Mouse (Mus musculus): ENCODE data around the gene Aprt.
"Not testable (repeated sequence)": the region's sequence is repeated elsewhere in the genome, so short reads cannot be mapped to it uniquely, and the experiment has no call there.

The Aprt gene

DNA sequence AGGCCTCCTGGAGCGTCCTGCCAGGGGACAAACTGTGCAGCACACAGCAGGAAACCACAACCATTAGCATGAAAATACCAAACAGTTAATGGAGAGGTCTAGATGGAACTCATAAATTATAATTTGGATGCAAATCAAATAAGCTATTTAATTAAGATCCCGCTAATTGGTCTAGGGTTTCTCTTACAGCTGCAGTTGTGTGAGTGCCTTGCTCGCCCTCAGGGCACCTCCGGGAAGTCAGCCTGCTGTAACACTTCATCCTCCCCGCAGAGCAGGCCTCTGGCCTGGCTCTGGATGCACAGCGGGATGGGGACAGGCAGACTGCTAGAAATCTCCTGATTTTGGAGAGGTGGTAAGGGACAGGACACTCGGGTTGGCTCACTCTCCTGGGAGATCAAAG lies 9.5 kb upstream of the Aprt start:
- no peak for DNase-seq (ENCODE audit: low spot score in 2 of 2)

GRCm38 (mm10) chr8:122585411-122585891 lies 8.7 kb upstream of the Aprt start:
- DNase-seq (ENCODE audit: low spot score in 2 of 2) = no peak

GRCm38 (mm10) chr8:122584981-122585380 lies 8.3 kb upstream of the Aprt start:
- no peak for DNase-seq (ENCODE audit: low spot score in 2 of 2)

- DNase-seq (ENCODE audit: low spot score in 2 of 2) = no peak
Measured at GRCm38 (mm10) chr8:122580926-122581325, 4.2 kb upstream of the Aprt start.

DNA sequence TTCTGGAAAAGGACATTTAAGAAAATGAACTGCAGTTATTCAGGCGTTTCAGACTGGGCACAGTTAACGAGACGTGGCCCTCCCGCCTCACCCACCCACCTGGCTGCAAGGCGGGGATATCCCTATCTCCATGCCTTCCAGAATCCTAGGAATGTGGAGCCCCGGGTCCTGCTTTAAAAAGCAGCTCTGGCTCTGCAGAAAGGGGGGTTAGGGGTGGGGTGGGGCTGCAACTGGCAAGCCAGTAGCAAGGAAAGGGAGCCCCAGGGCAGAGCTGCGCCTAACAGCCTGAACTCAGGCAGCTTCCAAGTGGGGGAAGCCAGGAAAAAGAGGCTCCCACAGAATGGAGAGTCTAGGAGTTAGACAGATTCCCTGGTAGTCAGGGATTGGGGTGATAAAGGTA lies 2.5 kb upstream of the Aprt start:
- no peak for DNase-seq (ENCODE audit: low spot score in 2 of 2)

- no peak for DNase-seq (ENCODE audit: low spot score in 2 of 2)
Measured at GRCm38 (mm10) chr8:122577116-122577515, 407 bp upstream of the Aprt start.

DNA sequence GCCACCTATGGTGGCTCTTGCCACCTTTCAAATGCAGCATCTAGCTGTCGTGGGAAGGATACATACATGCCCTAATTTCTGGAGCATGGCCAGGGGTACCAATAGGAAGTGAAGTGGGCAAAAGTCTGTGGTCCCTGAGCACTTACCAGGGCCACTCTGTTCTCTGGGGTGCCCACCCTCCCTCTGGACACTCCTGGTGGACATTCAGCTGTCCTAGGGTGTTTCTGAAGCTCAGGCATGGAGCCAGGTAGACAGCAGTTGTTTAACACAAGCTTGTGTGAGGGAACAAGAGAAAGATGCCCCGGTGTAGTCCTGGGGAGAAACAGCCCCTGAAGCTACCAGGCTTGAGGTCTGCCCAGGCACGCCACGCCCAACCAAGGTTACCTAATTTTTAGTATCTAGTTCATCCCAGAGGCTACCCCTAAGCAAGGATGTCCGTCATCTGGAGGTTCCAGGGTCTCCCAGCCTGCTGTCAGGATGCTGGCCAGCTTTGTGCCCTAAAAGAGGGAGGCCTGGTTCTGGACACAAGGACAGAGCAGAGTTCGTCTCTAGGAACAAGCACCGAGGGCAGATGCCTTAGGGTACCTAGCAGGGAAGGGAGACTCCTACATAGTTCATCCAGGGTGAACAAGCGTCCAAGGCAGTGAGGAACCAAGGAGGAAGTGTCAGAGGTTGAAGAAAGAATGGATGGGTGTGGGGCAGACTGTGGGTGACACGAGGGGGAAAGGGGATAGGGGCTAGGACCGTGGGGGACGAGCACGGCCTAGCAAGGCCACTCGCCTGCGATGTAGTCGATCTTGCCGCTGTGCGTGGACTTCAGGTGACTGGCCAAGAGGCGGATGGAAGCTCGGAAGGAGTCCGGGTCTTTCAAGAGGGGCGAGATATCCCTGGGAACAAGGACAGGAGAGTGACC lies 718 bp downstream of the Aprt start:
- DNase-seq (ENCODE audit: low spot score in 2 of 2) = peak in 1 of 2 experiments; percentile 14

- DNase-seq (ENCODE audit: low spot score in 2 of 2) = no peak
Measured at GRCm38 (mm10) chr8:122575286-122575685, 1.4 kb downstream of the Aprt start.

GRCm38 (mm10) chr8:122574667-122575251 lies 1.9 kb downstream of the Aprt start:
- no peak for DNase-seq (ENCODE audit: low spot score in 2 of 2)

DNA sequence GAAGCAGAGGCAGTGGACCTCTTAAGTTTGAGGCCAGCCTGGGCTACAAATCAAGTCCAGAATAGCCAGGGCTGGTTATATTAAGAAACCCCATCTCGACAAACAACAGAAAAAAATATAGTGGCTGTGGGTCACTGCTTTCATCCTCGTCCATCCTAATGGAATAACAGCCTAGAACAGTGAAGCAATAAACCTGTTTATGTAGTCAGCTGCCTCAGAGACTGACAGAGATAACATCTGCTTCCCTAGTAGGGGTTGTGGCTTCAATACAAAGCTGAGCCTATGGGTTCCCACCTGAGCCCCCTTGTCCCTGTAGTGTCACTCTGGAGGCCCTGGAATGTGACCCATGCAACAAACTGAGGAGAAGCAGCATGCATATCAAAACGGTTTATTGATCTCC lies 2.4 kb downstream of the Aprt start:
- DNase-seq (ENCODE audit: low spot score in 2 of 2) = no peak

DNA sequence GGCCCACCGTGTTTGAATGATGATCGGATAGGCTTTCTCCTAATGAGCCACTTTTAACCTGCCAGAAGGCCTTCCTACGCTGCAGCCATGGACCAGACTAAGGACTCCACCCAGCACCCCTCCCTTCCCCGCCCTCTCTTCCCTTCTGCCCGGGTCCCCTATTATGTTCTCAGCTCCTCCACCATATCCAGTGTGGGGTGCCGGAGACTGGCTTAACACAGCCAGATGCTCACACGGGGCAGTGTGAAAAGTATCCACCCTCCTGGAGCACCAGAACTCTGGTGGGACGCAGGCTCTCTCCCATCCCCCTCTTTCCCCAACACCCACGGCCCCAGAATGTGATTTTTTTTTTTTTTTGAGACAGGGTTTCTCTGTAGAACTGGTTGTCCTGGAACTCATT lies 3.1 kb downstream of the Aprt start:
- no peak for DNase-seq (ENCODE audit: low spot score in 2 of 2)

DNA sequence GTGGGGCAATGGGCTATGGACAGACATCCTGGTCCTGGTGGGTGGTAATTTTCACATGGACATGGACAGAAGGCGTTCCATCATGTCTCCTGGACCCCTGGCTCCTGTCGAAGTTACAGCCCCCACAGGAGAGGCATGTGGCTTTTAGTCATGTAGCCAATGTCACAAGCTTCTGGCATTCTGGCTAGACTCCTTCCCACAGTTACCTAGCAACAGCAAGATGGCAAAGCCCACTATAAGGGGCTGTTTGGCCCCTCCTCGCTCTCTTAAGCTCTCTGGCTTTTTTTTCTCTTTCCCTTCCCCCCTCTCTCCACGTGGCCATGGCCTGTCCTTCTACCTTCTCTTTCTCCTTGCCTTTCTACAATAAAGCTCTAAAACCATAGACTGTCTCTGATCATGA lies 3.5 kb downstream of the Aprt start:
- DNase-seq (ENCODE audit: low spot score in 2 of 2) = not testable (repeated sequence)

GRCm38 (mm10) chr8:122572751-122573150 lies 4.0 kb downstream of the Aprt start:
- DNase-seq (ENCODE audit: low spot score in 2 of 2) = no peak

- no peak for DNase-seq (ENCODE audit: low spot score in 2 of 2)
Measured at GRCm38 (mm10) chr8:122571750-122572267, 4.9 kb downstream of the Aprt start.

GRCm38 (mm10) chr8:122571153-122571552 lies 5.6 kb downstream of the Aprt start:
- DNase-seq (ENCODE audit: low spot score in 2 of 2) = no peak

- DNase-seq (ENCODE audit: low spot score in 2 of 2) = no peak
Measured at GRCm38 (mm10) chr8:122569996-122570395, 6.7 kb downstream of the Aprt start.

GRCm38 (mm10) chr8:122569329-122569728 lies 7.4 kb downstream of the Aprt start:
- DNase-seq (ENCODE audit: low spot score in 2 of 2) = no peak

DNA sequence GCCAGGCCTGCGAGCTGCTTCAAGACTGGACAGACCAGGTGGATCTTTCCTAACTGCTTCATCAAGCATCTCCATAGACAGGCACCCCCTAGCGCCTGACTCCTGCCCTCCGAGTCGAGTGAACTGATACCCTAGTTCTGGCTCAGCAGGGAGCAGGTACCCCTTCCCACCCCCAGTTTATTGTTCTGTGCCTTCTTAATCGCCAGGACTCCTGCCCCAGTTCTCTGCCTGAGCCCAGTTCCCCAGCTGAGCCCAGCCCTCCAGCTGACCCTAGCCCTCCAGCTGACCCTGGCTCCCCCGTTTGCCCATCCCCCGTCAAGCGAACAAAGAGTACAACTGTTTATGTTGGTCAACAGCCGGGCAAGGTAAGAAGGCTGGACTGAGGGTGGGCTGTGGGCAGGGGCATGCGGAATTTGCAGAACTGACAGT lies 7.8 kb downstream of the Aprt start:
- DNase-seq (ENCODE audit: low spot score in 2 of 2) = no peak

DNA sequence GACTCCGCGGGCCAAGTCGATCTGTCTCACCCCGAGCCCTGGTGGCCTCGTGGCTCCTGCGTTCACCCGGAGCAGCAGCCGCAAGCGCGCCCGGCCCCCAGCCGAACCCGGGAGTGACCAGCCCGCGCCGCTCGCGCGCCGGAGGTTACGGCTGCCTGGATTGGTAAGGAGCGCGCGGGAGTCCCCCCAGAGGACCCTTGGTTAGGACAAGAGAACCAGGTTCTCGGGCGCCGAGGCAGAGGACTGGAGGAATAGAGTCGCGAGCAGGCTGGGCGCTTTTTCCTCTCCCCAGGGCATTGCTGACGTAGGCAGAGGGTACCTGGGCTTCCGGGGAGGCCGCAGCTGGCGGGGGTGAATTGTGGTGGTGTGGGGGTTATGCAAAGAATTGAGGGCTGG lies 8.6 kb downstream of the Aprt start:
- DNase-seq (ENCODE audit: low spot score in 2 of 2) = no peak

- peak; percentile 95 to 96 for DNase-seq (ENCODE audit: low spot score in 2 of 2)
Measured at GRCm38 (mm10) chr8:122567361-122568108, 9.2 kb downstream of the Aprt start, which contains the start of gene Cdt1. Gene Cdt1 (plus strand): TSS chr8:122568015.

DNA sequence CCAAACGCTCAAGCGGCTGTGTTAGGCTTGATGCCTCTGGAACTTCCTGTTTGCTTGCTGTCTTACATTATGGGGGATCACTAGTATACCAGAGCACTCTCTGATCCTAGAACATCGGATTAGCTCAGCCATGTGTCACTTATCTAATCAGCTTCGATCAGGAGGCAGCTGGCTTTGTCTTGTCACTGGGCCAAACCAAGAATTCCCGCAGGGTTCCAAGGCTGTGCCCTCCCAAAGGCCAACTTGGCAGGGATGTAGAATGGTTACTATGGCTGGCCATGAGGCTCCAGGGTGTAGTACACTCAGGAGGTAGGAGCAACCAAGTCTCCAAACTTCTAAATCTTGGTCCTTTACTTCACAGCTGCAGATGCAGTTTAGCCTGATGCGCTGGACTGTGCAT lies 9.9 kb downstream of the Aprt start:
- DNase-seq (ENCODE audit: low spot score in 2 of 2) = no peak
